Mouse (Mus musculus) CD4-positive naive resting alpha-beta T cell, adult 76 days (primary cell): Measurements from ENCODE around the gene Vmn2r103. TPM values are rescaled to one million over a fixed set of nuclear protein-coding genes. Genes with fewer than 3 reads are reported as not detected.

Experiments used
- total RNA-seq: library from RNA; stranded (reverse); gene quantifications from one replicate; pipeline ENCODE4 v1.2.4, GENCODE M21; 2023

The Vmn2r103 gene
- total RNA-seq: not detected

GRCm38 (mm10) chr17:19773063-19773462 is at the start of gene Vmn2r103:
Vmn2r103 (plus strand) TSS chr17:19773363.

Other genes starting within 250 kb of the Vmn2r103 start
- not detected for gene Vmn2r101, start 196.1 kb upstream of the Vmn2r103 start, total RNA-seq
- not detected for gene Vmn2r102, start 113.0 kb upstream of the Vmn2r103 start, total RNA-seq